Mouse (Mus musculus): ENCODE data around the gene Btg2.

DNA sequence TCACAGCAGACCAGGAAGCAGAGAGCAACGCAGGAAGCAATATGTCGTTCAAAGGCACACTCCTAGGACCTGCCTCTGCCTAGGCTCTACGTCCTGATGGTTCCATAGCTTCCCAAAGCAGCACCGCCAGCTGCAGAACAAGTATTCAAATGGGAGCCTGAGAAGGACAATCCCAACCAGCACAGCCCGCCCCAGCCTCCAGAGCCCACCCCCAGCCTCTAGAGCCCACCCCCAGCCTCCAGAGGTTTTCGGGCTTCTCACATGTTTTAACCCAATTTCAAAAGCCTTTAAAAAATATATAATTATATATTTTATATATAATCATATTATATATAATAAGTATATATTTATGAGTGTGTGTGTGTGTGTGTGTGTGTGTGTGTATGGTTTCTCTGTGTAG, 29.4 kb downstream of the Btg2 start:
- TF ChIP-seq CTCF (IDR thresholded peaks at IDR 0.05; ENCODE audit: control insufficient read depth, insufficient read depth, insufficient read length) (no peak), USF1 (IDR thresholded peaks at IDR 0.05; ENCODE audit: low read depth) (no peak)
